Mouse (Mus musculus) intestine, embryonic 16.5 days (tissue): Measurements from ENCODE around the gene Hoxb5. TPM values are rescaled to one million over a fixed set of nuclear protein-coding genes. Genes with fewer than 3 reads are reported as not detected.

Source experiments
- ATAC-seq: fragments of 200-750 bp; cut with Nextera tagmentation; 2 replicates; pipeline ENCODE4 v1.8.0; 2017; ENCODE audit warnings: moderate TSS enrichment, moderate library complexity
- H3K27ac ChIP-seq: fragments of 300-500 bp; sonication (generic); 2 replicates; pipeline ENCODE4 v1.5.1; 2014; ENCODE audit warnings: mild to moderate bottlenecking, low read length
- H3K27me3 ChIP-seq: fragments of 300-500 bp; sonication (generic); replicated peaks from 2 replicates; pipeline ENCODE4 v1.6.1; 2014; ENCODE audit warnings: low read length, control low read depth, mixed read lengths; ENCODE audit not compliant: control insufficient read depth, insufficient read depth
- H3K36me3 ChIP-seq: fragments of 300-500 bp; sonication (generic); 2 replicates; pipeline ENCODE4 v1.6.1; 2014; ENCODE audit warnings: low read length, control low read depth; ENCODE audit not compliant: control insufficient read depth, insufficient read depth
- H3K4me1 ChIP-seq: fragments of 300-500 bp; sonication (generic); 2 replicates; pipeline ENCODE4 v1.6.1; 2014; ENCODE audit warnings: low read length, control low read depth, mixed read lengths; ENCODE audit not compliant: control insufficient read depth, insufficient read depth
- H3K4me2 ChIP-seq: fragments of 300-500 bp; sonication (generic); 2 replicates; pipeline ENCODE4 v1.6.1; 2014; ENCODE audit warnings: low read depth, low read length, control low read depth
- H3K4me3 ChIP-seq: fragments of 300-500 bp; sonication (generic); 2 replicates; pipeline ENCODE4 v1.5.1; 2014; ENCODE audit warnings: mild to moderate bottlenecking, low read length
- H3K9ac ChIP-seq: fragments of 300-500 bp; sonication (generic); 2 replicates; pipeline ENCODE4 v1.6.1; 2014; ENCODE audit warnings: low read depth, low read length
- H3K9me3 ChIP-seq: fragments of 300-500 bp; sonication (generic); 2 replicates; pipeline ENCODE4 v1.6.1; 2016; ENCODE audit warnings: low read length, control low read depth; ENCODE audit not compliant: control insufficient read depth
- WGBS: fragments of 180-500 bp; shearing (Covaris S2); extraction: QIAGEN DNeasy Blood & Tissue Kit; methylation state at CpG from one replicate; pipeline ENCODE4 v1.1.7; 2014; 5-methylcytosine and 5-hydroxymethylcytosine counted together
- polyA plus RNA-seq: library from polyadenylated mRNA; unstranded; fragments of >200 nt; fragmentation: Nextera tagmentation; extraction: Ambion mirVana; gene quantifications from 2 replicates; pipeline ENCODE4 v1.2.1, GENCODE M21; 2015

Gene Hoxb5
- polyA plus RNA-seq = 26.4 and 28.7 TPM in 2 replicates

DNA sequence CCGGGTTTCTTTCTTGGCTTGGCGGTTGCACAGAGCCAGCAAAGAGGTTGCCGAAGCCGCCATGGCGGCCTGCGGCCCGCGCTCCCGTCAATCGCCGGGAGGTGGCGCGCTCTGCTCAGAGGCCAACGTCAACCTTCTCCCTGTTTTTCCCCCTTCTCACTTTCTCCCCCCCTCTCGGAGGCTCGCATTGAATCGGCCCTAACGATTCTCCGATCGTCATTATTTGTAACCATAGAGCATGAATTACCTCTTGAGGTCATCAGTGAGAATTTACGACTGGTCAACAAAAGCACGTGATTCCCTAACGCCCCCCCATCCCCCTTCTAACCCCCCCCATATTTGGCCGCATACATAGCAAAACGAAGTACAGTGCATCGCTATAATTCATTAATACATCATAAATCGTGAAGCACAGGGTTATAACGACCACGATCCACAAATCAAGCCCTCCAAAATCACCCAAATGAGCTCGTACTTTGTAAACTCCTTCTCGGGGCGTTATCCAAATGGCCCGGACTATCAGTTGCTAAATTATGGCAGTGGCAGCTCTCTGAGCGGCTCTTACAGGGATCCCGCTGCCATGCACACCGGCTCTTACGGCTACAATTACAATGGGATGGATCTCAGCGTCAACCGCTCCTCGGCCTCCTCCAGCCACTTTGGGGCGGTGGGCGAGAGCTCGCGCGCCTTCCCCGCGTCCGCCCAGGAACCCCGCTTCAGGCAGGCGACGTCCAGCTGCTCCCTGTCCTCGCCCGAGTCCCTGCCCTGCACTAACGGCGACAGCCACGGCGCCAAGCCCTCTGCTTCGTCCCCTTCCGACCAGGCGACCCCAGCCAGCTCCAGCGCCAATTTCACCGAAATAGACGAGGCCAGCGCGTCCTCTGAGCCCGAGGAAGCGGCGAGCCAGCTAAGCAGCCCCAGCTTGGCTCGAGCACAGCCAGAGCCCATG, at the start of gene Hoxb5:
TSS of gene Hoxb5 (plus strand) at position 186 of the 949 bp plus-strand sequence.
- peak; percentile 39 for ATAC-seq
- Histone ChIP-seq H3K27me3 (peaks cover 27% of the 10 kb centered on the region), H3K27ac (peak within 1 kb of the TSS; percentile 93), H3K9me3 (no peaks in the 10 kb centered on the region), H3K36me3 (no peaks in the 10 kb centered on the region), H3K4me2 (peak within 1 kb of the TSS; percentile 79), H3K4me1 (peaks cover 21% of the 10 kb centered on the region), H3K4me3 (peak within 1 kb of the TSS; percentile 50), H3K9ac (peak within 1 kb of the TSS; percentile 81)
- WGBS = 3% methylated on average over 69 of the region's 69 CpGs

DNA sequence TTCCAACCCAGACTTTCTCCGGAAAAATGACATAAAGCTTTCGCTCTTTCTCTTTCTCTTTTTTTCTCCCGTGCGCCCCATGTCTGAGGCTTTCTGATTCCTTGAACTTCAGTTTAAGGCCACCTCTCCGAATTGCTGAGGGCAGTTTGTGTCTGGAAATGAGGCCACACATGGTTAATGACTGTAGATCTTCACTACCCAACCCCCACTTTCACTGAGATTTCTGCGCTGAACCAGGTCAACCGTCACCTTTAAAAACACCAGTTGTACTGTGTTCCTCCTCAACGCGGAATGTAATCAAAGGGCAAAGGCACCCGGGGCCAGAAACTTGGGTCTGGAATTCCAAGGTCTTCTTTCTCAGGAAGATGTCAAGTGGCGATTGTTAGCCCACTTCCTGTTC, 48.9 kb upstream of the Hoxb5 start:
- no peaks in the 10 kb centered on the region for H3K9me3 ChIP-seq
- peaks cover 3% of the 10 kb centered on the region; the same call in 1 of the 2 replicates for H3K4me1 ChIP-seq
- no peak overlapping the region for H3K27ac ChIP-seq
- no peak for ATAC-seq
- no peak overlapping the region for H3K4me2 ChIP-seq
- 4% methylated on average over 11 of the region's 11 CpGs for WGBS
- peaks cover 87% of the 10 kb centered on the region for H3K27me3 ChIP-seq
- H3K4me3 ChIP-seq = peak overlapping the region; percentile 9; the same call in 1 of the 2 replicates
- H3K36me3 ChIP-seq = no peaks in the 10 kb centered on the region
- no peak overlapping the region for H3K9ac ChIP-seq

DNA sequence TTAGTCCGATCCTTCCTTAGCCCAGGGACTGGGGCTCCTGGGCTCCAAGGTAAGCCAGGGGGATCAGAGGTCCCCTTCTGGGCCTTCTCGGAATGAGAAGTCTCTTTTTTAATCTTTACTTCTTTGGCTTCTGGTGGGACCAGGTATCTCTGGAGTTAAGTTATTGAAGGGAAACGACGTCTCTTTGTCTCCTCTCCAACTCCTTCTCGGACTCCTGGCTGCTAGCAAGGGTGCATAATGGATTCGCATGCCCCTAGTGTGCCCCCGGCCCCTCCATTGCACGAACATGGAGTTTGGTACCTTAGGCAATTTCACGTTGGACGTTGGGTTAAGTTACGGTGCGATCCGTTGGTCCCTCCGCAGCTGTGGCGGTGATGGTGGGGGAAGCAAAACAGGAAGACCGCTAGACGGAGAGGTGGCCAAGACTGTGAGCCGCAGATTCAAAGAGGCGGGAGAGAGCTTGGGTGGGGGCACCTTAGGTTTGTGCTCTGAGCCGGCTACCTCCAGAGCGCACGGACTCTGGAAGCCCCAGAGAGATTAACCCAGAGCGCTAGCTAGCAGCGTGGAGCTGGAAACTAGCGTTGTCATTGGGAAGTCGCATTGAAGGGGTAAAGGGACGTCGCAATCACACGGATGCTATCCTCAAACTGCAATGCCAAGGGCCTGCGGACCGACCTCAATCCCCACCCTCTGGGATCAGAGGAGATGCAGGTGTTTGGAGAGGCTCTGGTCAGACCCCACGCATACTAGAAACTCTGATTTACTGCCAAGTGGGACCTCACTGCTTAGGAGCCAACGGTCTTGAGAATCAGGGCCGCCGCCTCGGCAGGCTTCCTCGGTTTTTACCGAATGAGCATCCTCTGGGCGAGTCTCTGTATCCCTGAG, 47.8 kb upstream of the Hoxb5 start:
- Histone ChIP-seq H3K9me3 (no peaks in the 10 kb centered on the region), H3K27ac (no peak overlapping the region), H3K4me3 (peak overlapping the region; percentile 15; the same call in 1 of the 2 replicates), H3K36me3 (no peaks in the 10 kb centered on the region), H3K4me1 (peaks cover 3% of the 10 kb centered on the region), H3K4me2 (0 out of 2 replicates have a peak overlapping the region, but pooled peaks have one; percentile 13), H3K27me3 (peaks cover 86% of the 10 kb centered on the region), H3K9ac (no peak overlapping the region)
- no peak for ATAC-seq
- 3% methylated on average over 39 of the region's 39 CpGs for WGBS

DNA sequence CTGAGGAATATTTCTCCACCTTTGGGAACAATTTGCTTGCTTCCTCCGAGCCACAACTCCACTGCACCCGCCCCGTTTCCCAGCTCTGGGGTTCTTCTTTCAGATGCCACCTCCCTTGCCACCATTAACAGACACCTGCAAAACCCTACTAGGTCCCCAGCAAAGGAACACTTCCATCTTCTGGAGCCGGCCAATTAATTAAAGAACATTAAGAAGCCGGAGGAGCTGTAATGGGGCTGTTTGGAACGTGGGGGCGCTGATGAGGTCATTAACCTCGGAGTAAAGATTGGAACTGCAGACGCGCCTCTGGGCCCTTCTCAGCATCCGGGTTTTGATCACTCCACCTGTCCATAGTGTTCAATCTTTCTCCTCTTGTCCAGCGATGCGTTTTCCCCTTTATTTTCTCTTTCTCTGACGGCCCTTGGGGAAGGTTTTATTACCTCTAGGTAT, 47.1 kb upstream of the Hoxb5 start:
- Histone ChIP-seq H3K4me2 (no peak overlapping the region), H3K9me3 (no peaks in the 10 kb centered on the region), H3K4me1 (peaks cover 3% of the 10 kb centered on the region), H3K9ac (no peak overlapping the region), H3K4me3 (no peak overlapping the region), H3K27me3 (peaks cover 86% of the 10 kb centered on the region), H3K36me3 (no peaks in the 10 kb centered on the region), H3K27ac (no peak overlapping the region)
- ATAC-seq = no peak
- 3% methylated on average over 14 of the region's 14 CpGs for WGBS

DNA sequence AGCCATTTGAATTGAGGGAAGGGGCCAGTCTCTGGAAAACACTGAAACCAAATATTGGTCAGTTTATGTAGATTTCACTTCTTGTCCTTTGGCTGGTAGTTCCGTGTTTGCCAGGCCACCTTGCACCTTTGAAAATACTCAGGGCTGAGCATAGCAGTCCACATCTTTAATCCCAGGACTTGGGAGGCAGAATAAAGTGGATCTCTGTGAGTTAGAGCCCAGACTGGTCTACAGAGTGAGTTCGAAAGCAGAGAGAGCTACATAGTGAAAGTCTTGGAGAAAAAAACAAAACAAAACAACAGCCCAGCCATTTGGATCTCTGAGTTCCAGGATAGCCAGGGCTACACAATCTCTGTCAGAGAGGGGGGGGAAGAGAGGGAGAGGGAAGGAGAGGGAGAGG, 46.0 kb upstream of the Hoxb5 start:
- H3K27ac ChIP-seq = no peak overlapping the region
- peaks cover 5% of the 10 kb centered on the region; the same call in 1 of the 2 replicates for H3K4me1 ChIP-seq
- H3K27me3 ChIP-seq = peaks cover 88% of the 10 kb centered on the region
- no peaks in the 10 kb centered on the region for H3K9me3 ChIP-seq
- H3K4me3 ChIP-seq = no peak overlapping the region
- no peak overlapping the region for H3K9ac ChIP-seq
- no peak for ATAC-seq
- H3K4me2 ChIP-seq = no peak overlapping the region
- 28% methylated on average over 2 of the region's 2 CpGs for WGBS
- no peaks in the 10 kb centered on the region for H3K36me3 ChIP-seq

DNA sequence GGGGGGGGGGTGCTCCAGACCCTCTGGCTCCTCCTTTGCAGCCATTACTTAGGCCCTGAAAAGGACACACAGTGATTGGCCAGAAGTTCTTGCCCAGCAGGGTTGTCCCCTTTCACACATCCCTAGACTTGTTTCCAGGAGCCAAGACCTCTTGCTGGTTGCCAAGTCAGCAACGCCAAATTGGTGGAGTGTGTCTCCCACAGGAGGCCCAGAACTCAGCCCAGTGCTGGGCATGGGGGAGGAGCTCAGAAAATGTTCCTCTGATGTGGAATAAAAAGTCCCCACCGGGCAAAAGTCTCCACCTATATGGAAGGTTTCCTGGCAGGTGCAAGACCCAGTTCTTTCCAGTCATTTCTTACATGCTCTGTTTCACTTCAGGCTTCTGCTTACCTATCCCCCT, 44.1 kb upstream of the Hoxb5 start:
- no peaks in the 10 kb centered on the region for H3K9me3 ChIP-seq
- no peak overlapping the region for H3K4me3 ChIP-seq
- ATAC-seq = no peak
- H3K4me1 ChIP-seq = peaks cover 5% of the 10 kb centered on the region; the same call in 1 of the 2 replicates
- H3K27ac ChIP-seq = peak overlapping the region; percentile 25; the same call in 1 of the 2 replicates
- no peaks in the 10 kb centered on the region for H3K36me3 ChIP-seq
- H3K9ac ChIP-seq = no peak overlapping the region
- 16% methylated on average over 2 of the region's 2 CpGs for WGBS
- H3K4me2 ChIP-seq = no peak overlapping the region
- H3K27me3 ChIP-seq = peaks cover 87% of the 10 kb centered on the region

DNA sequence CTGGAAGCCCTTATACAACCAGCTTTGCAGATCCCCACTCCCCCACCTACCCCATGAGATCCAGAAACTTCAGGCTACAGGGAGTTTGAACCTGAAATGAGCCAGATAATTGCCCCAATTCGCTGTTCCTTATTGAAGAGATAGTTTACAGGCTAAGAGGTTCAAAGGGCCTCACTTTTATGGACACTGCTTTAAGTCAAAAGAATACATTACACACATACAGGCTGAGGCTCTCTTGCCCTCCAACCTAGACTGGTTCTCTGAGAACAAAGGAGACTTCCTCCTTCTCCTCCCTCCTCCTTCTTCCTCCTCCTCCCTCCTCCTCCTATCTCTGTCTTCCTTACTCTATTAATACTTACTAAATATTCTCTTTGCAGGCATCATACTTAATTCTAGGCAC, 43.6 kb upstream of the Hoxb5 start:
- ATAC-seq = peak; percentile 45; the same call in 1 of the 2 replicates
- Histone ChIP-seq H3K36me3 (no peaks in the 10 kb centered on the region), H3K27ac (no peak overlapping the region)

DNA sequence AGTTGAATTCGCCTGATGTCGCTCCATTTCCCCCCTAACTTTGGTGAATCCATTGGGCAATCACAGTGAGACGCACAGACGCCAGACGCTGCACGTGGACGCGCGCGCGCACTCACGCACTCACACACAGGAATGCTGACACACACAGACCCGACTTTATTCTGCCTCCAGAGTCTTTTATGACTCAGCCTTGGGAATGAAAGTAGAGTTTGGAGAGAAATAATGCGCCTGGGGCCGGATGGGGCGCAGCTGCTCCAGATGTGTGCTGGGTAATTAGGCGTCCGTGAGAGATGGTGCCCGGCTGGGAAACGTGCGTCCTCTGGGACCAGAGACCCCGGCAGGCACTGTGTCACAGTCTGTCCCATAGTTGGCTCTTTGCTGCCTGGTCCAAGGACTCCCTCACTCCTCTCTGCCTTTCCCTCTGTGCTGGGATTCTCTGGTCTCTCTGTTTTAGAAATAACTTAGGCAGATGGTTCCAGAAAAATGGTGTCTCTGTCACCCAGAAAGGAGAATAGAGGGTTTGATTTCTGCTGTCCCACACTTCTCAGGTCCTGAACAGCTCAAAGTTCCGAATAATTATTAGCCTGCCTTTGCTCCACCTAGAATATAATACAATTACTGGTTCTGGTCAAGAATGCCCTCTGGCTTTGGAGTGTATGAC, 42.7 kb upstream of the Hoxb5 start:
- H3K4me2 ChIP-seq = 0 out of 2 replicates have a peak overlapping the region, but pooled peaks have one; percentile 14
- H3K4me3 ChIP-seq = no peak overlapping the region
- WGBS = 2% methylated on average over 23 of the region's 23 CpGs
- no peaks in the 10 kb centered on the region for H3K9me3 ChIP-seq
- ATAC-seq = no peak
- peaks cover 5% of the 10 kb centered on the region; the same call in 1 of the 2 replicates for H3K4me1 ChIP-seq
- H3K36me3 ChIP-seq = no peaks in the 10 kb centered on the region
- H3K27ac ChIP-seq = no peak overlapping the region
- peaks cover 88% of the 10 kb centered on the region for H3K27me3 ChIP-seq
- no peak overlapping the region for H3K9ac ChIP-seq

More for the DNA sequence above, 43.6 kb upstream of the Hoxb5 start:
- Histone ChIP-seq H3K4me1 (peaks cover 5% of the 10 kb centered on the region; the same call in 1 of the 2 replicates), H3K4me3 (no peak overlapping the region), H3K4me2 (no peak overlapping the region), H3K27me3 (peaks cover 87% of the 10 kb centered on the region), H3K9me3 (no peaks in the 10 kb centered on the region), H3K9ac (no peak overlapping the region)
- 0% methylated on average over 1 of the region's 1 CpGs for WGBS
